Mouse (Mus musculus) forebrain, embryonic 14.5 days (tissue): ENCODE measurements around the gene Gm29797. TPM values are rescaled to one million over a fixed set of nuclear protein-coding genes. Genes with fewer than 3 reads are reported as not detected.

Experiments used
- ATAC-seq: fragments of 200-750 bp; cut with Nextera tagmentation; 2 replicates; pipeline ENCODE4 v1.8.0; 2017; ENCODE audit warnings: mild to moderate bottlenecking, moderate library complexity
- DNase-seq: peaks from one replicate; pipeline ENCODE4 v3.0.0-alpha.2; 2015; ENCODE audit warnings: low spot score
- H3K27ac ChIP-seq: fragments of 300-500 bp; sonication (generic); 2 replicates; pipeline ENCODE4 v1.5.1; 2014; ENCODE audit warnings: low read depth, mild to moderate bottlenecking, control low read depth, low read length, moderate library complexity
- H3K27me3 ChIP-seq: fragments of 300-500 bp; sonication (generic); replicated peaks from 2 replicates; pipeline ENCODE4 v1.6.1; 2014; ENCODE audit warnings: low read length, control low read depth, mixed read lengths; ENCODE audit not compliant: control insufficient read depth, insufficient read depth
- H3K36me3 ChIP-seq: fragments of 300-500 bp; sonication (generic); 2 replicates; pipeline ENCODE4 v1.6.1; 2014; ENCODE audit warnings: low read length, control low read depth; ENCODE audit not compliant: control insufficient read depth, insufficient read depth
- H3K4me1 ChIP-seq: fragments of 300-500 bp; sonication (generic); 2 replicates; pipeline ENCODE4 v1.6.1; 2014; ENCODE audit warnings: antibody characterized with exemption, low read length, control low read depth; ENCODE audit not compliant: control insufficient read depth, insufficient read depth
- H3K4me2 ChIP-seq: fragments of 300-500 bp; sonication (generic); 2 replicates; pipeline ENCODE4 v1.6.1; 2014; ENCODE audit warnings: mild to moderate bottlenecking, control low read depth, low read length
- H3K4me3 ChIP-seq: fragments of 300-500 bp; sonication (generic); 2 replicates; pipeline ENCODE4 v1.5.1; 2014; ENCODE audit warnings: low read depth, low read length, control low read depth
- H3K9ac ChIP-seq: fragments of 300-500 bp; sonication (generic); 2 replicates; pipeline ENCODE4 v1.6.1; 2014; ENCODE audit warnings: mild to moderate bottlenecking, low read length, control low read depth, moderate library complexity
- H3K9me3 ChIP-seq: fragments of 300-500 bp; sonication (generic); replicated peaks from 2 replicates; pipeline ENCODE4 v1.6.1; 2016; ENCODE audit warnings: low read length, control low read depth, mixed read lengths; ENCODE audit not compliant: control insufficient read depth
- WGBS: fragments of 180-500 bp; shearing (Covaris S2); extraction: QIAGEN DNeasy Blood & Tissue Kit; methylation state at CpG from one replicate; pipeline ENCODE4 v1.1.7; 2014; 5-methylcytosine and 5-hydroxymethylcytosine counted together
- polyA plus RNA-seq: library from polyadenylated mRNA; unstranded; fragments of >200 nt; fragmentation: Nextera tagmentation; extraction: Ambion mirVana; gene quantifications from 2 replicates; pipeline ENCODE4 v1.2.1, GENCODE M21; 2014

The Gm29797 gene
- polyA plus RNA-seq, 1 experiment from 2014 or later: not detected

GRCm38 (mm10) chr2:181670285-181670912, 13.6 kb downstream of the Gm29797 start:
- no peaks in the 10 kb centered on the region for H3K9me3 ChIP-seq
- DNase-seq: no peak
- H3K36me3 ChIP-seq: no peaks in the 10 kb centered on the region
- no peak for ATAC-seq
- peaks cover 45% of the 10 kb centered on the region for H3K27me3 ChIP-seq
- peaks cover 10% of the 10 kb centered on the region; the same call in 1 of the 2 replicates for H3K4me1 ChIP-seq
- 0 out of 2 replicates have a peak overlapping the region, but pooled peaks have one; percentile 9 for H3K27ac ChIP-seq
- WGBS: 4% methylated on average over 56 of the region's 56 CpGs
- H3K4me3 ChIP-seq: peak overlapping the region; percentile 34
- no peak overlapping the region for H3K9ac ChIP-seq
- H3K4me2 ChIP-seq: peak overlapping the region; percentile 52

GRCm38 (mm10) chr2:181670913-181671311, 14.1 kb downstream of the Gm29797 start:
- no peaks in the 10 kb centered on the region for H3K36me3 ChIP-seq
- H3K4me1 ChIP-seq: peaks cover 13% of the 10 kb centered on the region; the same call in 1 of the 2 replicates
- H3K4me2 ChIP-seq: peak overlapping the region; percentile 52
- DNase-seq (no peak), ATAC-seq (no peak)
- peaks cover 45% of the 10 kb centered on the region for H3K27me3 ChIP-seq
- H3K27ac ChIP-seq: 0 out of 2 replicates have a peak overlapping the region, but pooled peaks have one; percentile 9
- peak overlapping the region; percentile 50; the same call in 1 of the 2 replicates for H3K9ac ChIP-seq
- no peaks in the 10 kb centered on the region for H3K9me3 ChIP-seq
- peak overlapping the region; percentile 34 for H3K4me3 ChIP-seq
- WGBS: under 1% methylated on average over 41 of the region's 41 CpGs

- H3K9ac ChIP-seq: peak within 1 kb of the TSS; percentile 50
- ATAC-seq (no peak), DNase-seq (no peak)
- no peaks in the 10 kb centered on the region for H3K9me3 ChIP-seq
- peaks cover 13% of the 10 kb centered on the region; the same call in 1 of the 2 replicates for H3K4me1 ChIP-seq
- H3K4me3 ChIP-seq: peak within 1 kb of the TSS; percentile 34
- H3K36me3 ChIP-seq: no peaks in the 10 kb centered on the region
- under 1% methylated on average over 42 of the region's 43 CpGs for WGBS
- 0 out of 2 replicates have a peak within 1 kb of the TSS, but pooled peaks have one; percentile 9 for H3K27ac ChIP-seq
- peaks cover 45% of the 10 kb centered on the region for H3K27me3 ChIP-seq
- H3K4me2 ChIP-seq: peak within 1 kb of the TSS; percentile 52
These were observed 14.5 kb downstream of the Gm29797 start, which contains the start of gene Sox18 for GRCm38 (mm10) chr2:181671326-181671725. Sox18 (minus strand) TSS chr2:181671640.

GRCm38 (mm10) chr2:181671984-181672383, 15.2 kb downstream of the Gm29797 start:
- no peak for DNase-seq
- Histone ChIP-seq H3K9me3 (no peaks in the 10 kb centered on the region), H3K9ac (no peak overlapping the region), H3K27me3 (peaks cover 45% of the 10 kb centered on the region), H3K27ac (no peak overlapping the region), H3K4me2 (no peak overlapping the region), H3K4me1 (peaks cover 13% of the 10 kb centered on the region; the same call in 1 of the 2 replicates), H3K36me3 (no peaks in the 10 kb centered on the region), H3K4me3 (no peak overlapping the region)
- 21% methylated on average over 7 of the region's 7 CpGs for WGBS
- no peak for ATAC-seq

GRCm38 (mm10) chr2:181673501-181673900, 16.7 kb downstream of the Gm29797 start:
- H3K4me2 ChIP-seq: no peak overlapping the region
- ATAC-seq (no peak), DNase-seq (no peak)
- H3K4me1 ChIP-seq: peaks cover 13% of the 10 kb centered on the region; the same call in 1 of the 2 replicates
- 65% methylated on average over 1 of the region's 1 CpGs for WGBS
- no peak overlapping the region for H3K4me3 ChIP-seq
- peaks cover 45% of the 10 kb centered on the region for H3K27me3 ChIP-seq
- H3K36me3 ChIP-seq: no peaks in the 10 kb centered on the region
- H3K9ac ChIP-seq: no peak overlapping the region
- H3K27ac ChIP-seq: no peak overlapping the region
- H3K9me3 ChIP-seq: no peaks in the 10 kb centered on the region

GRCm38 (mm10) chr2:181674934-181675333, 18.1 kb downstream of the Gm29797 start:
- ATAC-seq: no peak
- WGBS: 85% methylated on average over 4 of the region's 4 CpGs
- Histone ChIP-seq H3K4me2 (no peak overlapping the region), H3K9ac (no peak overlapping the region), H3K4me3 (no peak overlapping the region), H3K36me3 (no peaks in the 10 kb centered on the region), H3K4me1 (peaks cover 15% of the 10 kb centered on the region; the same call in 1 of the 2 replicates), H3K27ac (no peak overlapping the region), H3K27me3 (peaks cover 36% of the 10 kb centered on the region), H3K9me3 (no peaks in the 10 kb centered on the region)
- DNase-seq: no peak

- WGBS: 3% methylated on average over 14 of the region's 14 CpGs
- H3K4me1 ChIP-seq: peaks cover 15% of the 10 kb centered on the region; the same call in 1 of the 2 replicates
- DNase-seq (peak; percentile 56), ATAC-seq (no peak)
- H3K4me3 ChIP-seq: no peak overlapping the region
- H3K27ac ChIP-seq: no peak overlapping the region
- H3K36me3 ChIP-seq: no peaks in the 10 kb centered on the region
- H3K27me3 ChIP-seq: peaks cover 31% of the 10 kb centered on the region
- H3K4me2 ChIP-seq: peak overlapping the region; percentile 21
- H3K9ac ChIP-seq: 0 out of 2 replicates have a peak overlapping the region, but pooled peaks have one; percentile 1
- H3K9me3 ChIP-seq: no peaks in the 10 kb centered on the region
These were observed 18.6 kb downstream of the Gm29797 start for GRCm38 (mm10) chr2:181675454-181675853.

- peak overlapping the region; percentile 30; the same call in 1 of the 2 replicates for H3K27ac ChIP-seq
- whole genome bisulfite sequencing: 18% methylated on average over 2 of the region's 2 CpGs
- peaks cover 21% of the 10 kb centered on the region for H3K27me3 ChIP-seq
- no peak overlapping the region for H3K9ac ChIP-seq
- no peaks in the 10 kb centered on the region for H3K36me3 ChIP-seq
- ATAC-seq (no peak), DNase-seq (peak; percentile 69)
- no peaks in the 10 kb centered on the region for H3K9me3 ChIP-seq
- no peak overlapping the region for H3K4me3 ChIP-seq
- H3K4me2 ChIP-seq: no peak overlapping the region
- peaks cover 13% of the 10 kb centered on the region; the same call in 1 of the 2 replicates for H3K4me1 ChIP-seq
These were observed 19.6 kb downstream of the Gm29797 start for GRCm38 (mm10) chr2:181676424-181676823.
